Comparison of ENCODE assay signal across 8 mouse cellular contexts in genomic region chr17:24416051-24416652, GRCm38 (mm10). TPM values are rescaled to one million over a fixed set of nuclear protein-coding genes. Genes with fewer than 3 reads are reported as not detected.
DNase-seq lines count a peak whose midpoint lies in the region; ATAC-seq and TF ChIP-seq lines count a peak whose summit lies in the region.

No protein-coding gene starts in this region.

- peaks cover 7% of the 10 kb centered on the region for H3K4me1 ChIP-seq in liver, adult 2 months (ENCODE audit: control insufficient read depth, insufficient read depth, low read length)
- H3K4me1 ChIP-seq in embryonic facial prominence, embryonic 14.5 days (ENCODE audit: control insufficient read depth, insufficient read depth, low read length), result peaks cover 16% of the 10 kb centered on the region
- H3K4me1 ChIP-seq in limb, embryonic 10.5 days, result peaks cover 25% of the 10 kb centered on the region
- H3K4me1 ChIP-seq in neural tube, embryonic 14.5 days (ENCODE audit: control insufficient read depth, insufficient read depth, low read length), result peaks cover 20% of the 10 kb centered on the region; the same call in 1 of the 2 replicates

- DNase-seq in liver, adult 2 months (ENCODE audit: extremely low read depth, low read depth, low spot score), result peak; percentile 61
- DNase-seq in liver, result no peak
- DNase-seq in embryonic facial prominence, embryonic 14.5 days (ENCODE audit: low spot score), result no peak
- DNase-seq in limb, embryonic 10.5 days (ENCODE audit: low spot score), result no peak
- DNase-seq in frontal cortex, postnatal 36 days (ENCODE audit: low spot score in 2 of 2), result no peak
- DNase-seq in cerebellum, postnatal 25 days, result no peak
- no peak for DNase-seq in urinary bladder, adult 2 months (ENCODE audit: low spot score)

- peak overlapping the region; percentile 81 for H3K4me2 ChIP-seq in embryonic facial prominence, embryonic 14.5 days (ENCODE audit: low read depth, low read length)
- peak overlapping the region; percentile 93; the same call in 1 of the 2 replicates for H3K4me2 ChIP-seq in neural tube, embryonic 14.5 days (ENCODE audit: low read depth, low read length)

- H3K79me2 ChIP-seq in liver, adult 2 months (ENCODE audit: control insufficient read depth, insufficient read depth, low read length), result peaks cover 26% of the 10 kb centered on the region; the same call in 1 of the 2 replicates

- ATAC-seq in embryonic facial prominence, embryonic 14.5 days (ENCODE audit: low read depth), result no peak
- no peak for ATAC-seq in neural tube, embryonic 14.5 days (ENCODE audit: low read depth)

- H3K9ac ChIP-seq in liver, adult 2 months (ENCODE audit: low read depth, low read length), result peak overlapping the region; percentile 41
- H3K9ac ChIP-seq in embryonic facial prominence, embryonic 14.5 days (ENCODE audit: low read depth, low read length), result peak overlapping the region; percentile 97
- H3K9ac ChIP-seq in neural tube, embryonic 14.5 days (replicated peaks; ENCODE audit: low read depth, low read length), result no peak overlapping the region

- H3K36me3 ChIP-seq in liver, adult 2 months (ENCODE audit: control insufficient read depth, insufficient read depth, low read length), result peaks cover 28% of the 10 kb centered on the region
- H3K36me3 ChIP-seq in embryonic facial prominence, embryonic 14.5 days (ENCODE audit: control insufficient read depth, insufficient read depth, low read length), result peaks cover 54% of the 10 kb centered on the region
- H3K36me3 ChIP-seq in limb, embryonic 10.5 days, result peaks cover 66% of the 10 kb centered on the region
- H3K36me3 ChIP-seq in neural tube, embryonic 14.5 days (ENCODE audit: control insufficient read depth, insufficient read depth, low read length), result peaks cover 24% of the 10 kb centered on the region

- 43% methylated on average over 3 of the region's 3 CpGs for WGBS in liver, adult 2 months
- 89% methylated on average over 3 of the region's 3 CpGs for WGBS in embryonic facial prominence, embryonic 14.5 days
- WGBS in limb, embryonic 10.5 days, result 95% methylated on average over 3 of the region's 3 CpGs
- WGBS in neural tube, embryonic 14.5 days, result 91% methylated on average over 3 of the region's 3 CpGs

- TF ChIP-seq POLR2A in liver, adult 2 months (IDR thresholded peaks at IDR 0.05; ENCODE audit: extremely low read depth, insufficient read depth, low read length), result no peak

- H3K27me3 ChIP-seq in liver, adult 2 months (ENCODE audit: control insufficient read depth, insufficient read depth, low read length), result no peaks in the 10 kb centered on the region
- no peaks in the 10 kb centered on the region for H3K27me3 ChIP-seq in embryonic facial prominence, embryonic 14.5 days (replicated peaks; ENCODE audit: control insufficient read depth, insufficient read depth, low read length)
- H3K27me3 ChIP-seq in limb, embryonic 10.5 days (ENCODE audit: low read depth, poor library complexity, severe bottlenecking), result no peaks in the 10 kb centered on the region
- H3K27me3 ChIP-seq in neural tube, embryonic 14.5 days (ENCODE audit: control insufficient read depth, insufficient read depth, low read length), result no peaks in the 10 kb centered on the region

- H3K9me3 ChIP-seq in embryonic facial prominence, embryonic 14.5 days (ENCODE audit: control insufficient read depth, low read length), result no peaks in the 10 kb centered on the region
- no peaks in the 10 kb centered on the region for H3K9me3 ChIP-seq in limb, embryonic 10.5 days (replicated peaks)
- no peaks in the 10 kb centered on the region for H3K9me3 ChIP-seq in neural tube, embryonic 14.5 days (ENCODE audit: control insufficient read depth, low read length)

- TF ChIP-seq CTCF in liver, adult 2 months (IDR thresholded peaks at IDR 0.05; ENCODE audit: low read depth, low read length), result no peak

- H3K4me3 ChIP-seq in liver, adult 2 months (ENCODE audit: insufficient read depth, low read depth, low read length), result no peak overlapping the region
- peak overlapping the region; percentile 86 for H3K4me3 ChIP-seq in embryonic facial prominence, embryonic 14.5 days (ENCODE audit: low read depth, low read length)
- H3K4me3 ChIP-seq in limb, embryonic 10.5 days, result peak overlapping the region; percentile 78
- peak overlapping the region; percentile 91 for H3K4me3 ChIP-seq in neural tube, embryonic 14.5 days (ENCODE audit: low read depth, low read length)

- no peak overlapping the region; the same call in 1 of the 2 replicates for H3K27ac ChIP-seq in liver, adult 2 months (replicated peaks; ENCODE audit: insufficient read depth, low read depth, low read length)
- H3K27ac ChIP-seq in embryonic facial prominence, embryonic 14.5 days (replicated peaks; ENCODE audit: low read depth, low read length), result no peak overlapping the region; the same call in 1 of the 2 replicates
- H3K27ac ChIP-seq in limb, embryonic 10.5 days, result no peak overlapping the region
- H3K27ac ChIP-seq in neural tube, embryonic 14.5 days (ENCODE audit: low read depth, low read length), result no peak overlapping the region

RNA-seq across cellular contexts. Expression of gene Rnps1, which starts 1.8 kb away (rescaled TPM):
- total RNA-seq in liver, adult 2 months (2014; rRNA removed), result 17.3 and 20.7 TPM in 2 replicates
- polyA plus RNA-seq in liver, adult 2 months (2012; rRNA removed), result 32.7 and 37.6 TPM in 2 replicates
- polyA plus RNA-seq in embryonic facial prominence, embryonic 14.5 days (2014; fragmentation: Nextera tagmentation; extraction: Ambion mirVana), result 202 and 224 TPM in 2 replicates
- polyA plus RNA-seq in limb, embryonic 10.5 days (2016; fragmentation: Nextera tagmentation; extraction: Ambion mirVana), result 471 and 496 TPM in 2 replicates
- polyA plus RNA-seq in neural tube, embryonic 14.5 days (2014; fragmentation: Nextera tagmentation; extraction: Ambion mirVana), result 285 and 287 TPM in 2 replicates
- polyA plus RNA-seq in urinary bladder, adult 2 months (2012; rRNA removed), result 119 and 134 TPM in 2 replicates

RNA-seq across cellular contexts. Expression of gene Eci1, which starts 10.3 kb away (rescaled TPM):
- total RNA-seq in liver, adult 2 months (2014; rRNA removed), result 176 and 218 TPM in 2 replicates
- polyA plus RNA-seq in liver, adult 2 months (2012; rRNA removed), result 249 and 286 TPM in 2 replicates
- polyA plus RNA-seq in embryonic facial prominence, embryonic 14.5 days (2014; fragmentation: Nextera tagmentation; extraction: Ambion mirVana), result 57.6 and 58.7 TPM in 2 replicates
- polyA plus RNA-seq in limb, embryonic 10.5 days (2016; fragmentation: Nextera tagmentation; extraction: Ambion mirVana), result 87.9 and 104 TPM in 2 replicates
- 44.2 and 49.9 TPM in 2 replicates for polyA plus RNA-seq in neural tube, embryonic 14.5 days (2014; fragmentation: Nextera tagmentation; extraction: Ambion mirVana)
- 116 and 139 TPM in 2 replicates for polyA plus RNA-seq in urinary bladder, adult 2 months (2012; rRNA removed)

RNA-seq across cellular contexts. Expression of gene Dnase1l2, which starts 26.8 kb away (rescaled TPM):
- 0.74 and 1.2 TPM in 2 replicates for total RNA-seq in liver, adult 2 months (2014; rRNA removed)
- 1.7 and 2.4 TPM in 2 replicates for polyA plus RNA-seq in liver, adult 2 months (2012; rRNA removed)
- 3.3 and 4.9 TPM in 2 replicates for polyA plus RNA-seq in embryonic facial prominence, embryonic 14.5 days (2014; fragmentation: Nextera tagmentation; extraction: Ambion mirVana)
- 1.7 and 2.7 TPM in 2 replicates for polyA plus RNA-seq in limb, embryonic 10.5 days (2016; fragmentation: Nextera tagmentation; extraction: Ambion mirVana)
- polyA plus RNA-seq in neural tube, embryonic 14.5 days (2014; fragmentation: Nextera tagmentation; extraction: Ambion mirVana), result 6.5 and 7.5 TPM in 2 replicates
- 47.5 and 62.9 TPM in 2 replicates for polyA plus RNA-seq in urinary bladder, adult 2 months (2012; rRNA removed)

RNA-seq across cellular contexts. Expression of gene E4f1, which starts 54.0 kb away (rescaled TPM):
- total RNA-seq in liver, adult 2 months (2014; rRNA removed), result 5.6 and 6.7 TPM in 2 replicates
- 21.6 and 33.3 TPM in 2 replicates for polyA plus RNA-seq in liver, adult 2 months (2012; rRNA removed)
- polyA plus RNA-seq in embryonic facial prominence, embryonic 14.5 days (2014; fragmentation: Nextera tagmentation; extraction: Ambion mirVana), result 13.3 and 18.6 TPM in 2 replicates
- polyA plus RNA-seq in limb, embryonic 10.5 days (2016; fragmentation: Nextera tagmentation; extraction: Ambion mirVana), result 35.0 and 38.7 TPM in 2 replicates
- 34.6 and 36.9 TPM in 2 replicates for polyA plus RNA-seq in neural tube, embryonic 14.5 days (2014; fragmentation: Nextera tagmentation; extraction: Ambion mirVana)
- 55.8 and 61.5 TPM in 2 replicates for polyA plus RNA-seq in urinary bladder, adult 2 months (2012; rRNA removed)

RNA-seq across cellular contexts. Expression of gene Pgp, which starts 54.0 kb away (rescaled TPM):
- total RNA-seq in liver, adult 2 months (2014; rRNA removed), result 9.2 and 11.9 TPM in 2 replicates
- polyA plus RNA-seq in liver, adult 2 months (2012; rRNA removed), result 25.8 and 26.6 TPM in 2 replicates
- polyA plus RNA-seq in embryonic facial prominence, embryonic 14.5 days (2014; fragmentation: Nextera tagmentation; extraction: Ambion mirVana), result 57.7 and 58.5 TPM in 2 replicates
- 68.8 and 76.1 TPM in 2 replicates for polyA plus RNA-seq in limb, embryonic 10.5 days (2016; fragmentation: Nextera tagmentation; extraction: Ambion mirVana)
- 73.3 and 75.4 TPM in 2 replicates for polyA plus RNA-seq in neural tube, embryonic 14.5 days (2014; fragmentation: Nextera tagmentation; extraction: Ambion mirVana)
- polyA plus RNA-seq in urinary bladder, adult 2 months (2012; rRNA removed), result 31.8 and 33.5 TPM in 2 replicates
